Mouse (Mus musculus) ES-E14 (cell line): ENCODE data around the gene Cacng2. TPM values are rescaled to one million over a fixed set of nuclear protein-coding genes. Genes with fewer than 3 reads are reported as not detected.

ENCODE experiments used
- DNase-seq: peaks from one replicate; pipeline ENCODE4 v3.0.0-alpha.2; 2013; ENCODE audit warnings: low read depth, low spot score
- H3K27ac ChIP-seq: 2 replicates; pipeline ENCODE4 v1.5.1; 2012; ENCODE audit warnings: low read depth, mild to moderate bottlenecking, low read length, moderate library complexity, mixed read lengths; ENCODE audit not compliant: poor library complexity, insufficient read depth, severe bottlenecking
- H3K36me3 ChIP-seq: 2 replicates; pipeline ENCODE4 v1.6.1; 2012; ENCODE audit warnings: mild to moderate bottlenecking, low read length, moderate library complexity, mixed read lengths; ENCODE audit not compliant: control insufficient read depth, poor library complexity, insufficient read depth, severe bottlenecking
- H3K4me1 ChIP-seq, 2 experiments: fragments of 150-350 bp in 1 of 2; sonication (generic) in 1 of 2; 2 replicates each; pipeline ENCODE4 v1.6.1; 2012; ENCODE audit warnings: low read length in 2 of 2, mild to moderate bottlenecking in 1 of 2, mixed read lengths in 1 of 2; ENCODE audit not compliant: control insufficient read depth in 2 of 2, insufficient read depth in 2 of 2, poor library complexity in 1 of 2
- H3K4me3 ChIP-seq, 2 experiments: fragments of 150-350 bp in 1 of 2; sonication (generic) in 1 of 2; 2 replicates each; pipeline ENCODE4 v1.5.1; 2012; ENCODE audit warnings: low read length in 2 of 2, low read depth in 1 of 2, mild to moderate bottlenecking in 1 of 2, mixed read lengths in 1 of 2; ENCODE audit not compliant: insufficient read depth in 1 of 2, poor library complexity in 1 of 2, severe bottlenecking in 1 of 2
- H3K9ac ChIP-seq: 2 replicates; pipeline ENCODE4 v1.6.1; 2012; ENCODE audit warnings: low read depth, mild to moderate bottlenecking, low read length, mixed read lengths; ENCODE audit not compliant: poor library complexity, insufficient read depth, severe bottlenecking
- H3K9me3 ChIP-seq: fragments of 150-350 bp; sonication (generic); 2 replicates; pipeline ENCODE4 v1.6.1; 2012; ENCODE audit warnings: low read depth, mild to moderate bottlenecking, low read length; ENCODE audit not compliant: control insufficient read depth, insufficient read depth
- CHD2 ChIP-seq: IDR thresholded peaks from 2 replicates; pipeline ENCODE4 v1.6.1; 2014; ENCODE audit warnings: mild to moderate bottlenecking, low read depth, low read length, inconsistent platforms
- HCFC1 ChIP-seq: IDR thresholded peaks from 2 replicates; pipeline ENCODE4 v1.6.1; 2012; ENCODE audit warnings: low read length, inconsistent platforms, borderline replicate concordance; ENCODE audit not compliant: insufficient read depth
- MAFK ChIP-seq: IDR thresholded peaks from 2 replicates; pipeline ENCODE4 v1.6.1; 2014; ENCODE audit warnings: mild to moderate bottlenecking, low read depth, low read length, inconsistent platforms; ENCODE audit not compliant: insufficient read depth
- ZC3H11A ChIP-seq: IDR thresholded peaks from 2 replicates; pipeline ENCODE4 v1.6.1; 2012; ENCODE audit warnings: low read depth, mild to moderate bottlenecking, inconsistent platforms, low read length, borderline replicate concordance
- ZNF384 ChIP-seq: IDR thresholded peaks from 2 replicates; pipeline ENCODE4 v1.6.1; 2012; ENCODE audit warnings: low read depth, low read length, inconsistent platforms
- in situ Hi-C, 2 experiments: fragments of 600-800 bp; cut with MboI; formaldehyde crosslinking; loops; one replicate each; pipeline ENCODE4 v1.15.1; 2025; ENCODE audit warnings: low sequenced_read_pairs in 2 of 2, inconsistent platforms in 1 of 2; ENCODE audit not compliant: unreplicated experiment in 2 of 2
- total RNA-seq: library from RNA; depleted of rRNA; stranded (reverse); fragments of 300-350 nt; gene quantifications from 2 replicates; pipeline ENCODE4 v1.2.3, GENCODE M21; 2012

Gene Cacng2
- total RNA-seq, 1 experiment = not detected

DNA sequence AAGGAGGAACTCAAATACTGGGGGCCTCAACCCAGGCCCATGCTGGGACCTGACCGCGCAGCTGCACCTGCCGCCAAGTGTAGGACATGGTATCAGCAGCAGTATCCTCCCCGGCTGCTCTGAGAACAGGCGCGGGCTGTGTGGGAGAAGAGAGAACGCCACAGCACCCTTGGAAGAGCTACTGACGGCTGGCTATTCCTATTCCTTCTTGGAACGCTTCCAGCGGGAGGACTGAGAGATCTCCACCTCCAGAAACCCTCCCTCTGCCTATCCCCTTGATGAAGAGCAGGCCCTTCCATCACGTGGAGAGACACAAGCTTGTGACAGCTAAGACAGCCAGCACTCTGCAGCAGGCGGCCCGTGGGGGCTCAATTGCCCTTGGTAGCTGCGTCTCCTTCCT is 57.4 kb downstream of the Cacng2 start:
- H3K4me3 ChIP-seq = no peak overlapping the region
- no peaks in the 10 kb centered on the region for H3K9me3 ChIP-seq
- no peaks in the 10 kb centered on the region for H3K36me3 ChIP-seq
- H3K4me1 ChIP-seq = peaks cover 2 to 7% of the 10 kb centered on the region in 2 experiments; a peak in 2 of 4 replicates
- H3K27ac ChIP-seq = no peak overlapping the region
- no peak for TF ChIP-seq HCFC1
- TF ChIP-seq ZNF384 = no peak
- no peak for TF ChIP-seq MAFK
- TF ChIP-seq CHD2 = no peak
- no peak for TF ChIP-seq ZC3H11A
- no peak for DNase-seq
- H3K9ac ChIP-seq = no peak overlapping the region
- in situ Hi-C loops = no loop called here

- in situ Hi-C loops = no loop called here
- no peaks in the 10 kb centered on the region for H3K9me3 ChIP-seq
- no peaks in the 10 kb centered on the region for H3K36me3 ChIP-seq
- H3K27ac ChIP-seq = no peak overlapping the region
- DNase-seq = no peak
- H3K4me1 ChIP-seq = no peaks in the 10 kb centered on the region
- H3K9ac ChIP-seq = no peak overlapping the region
- TF ChIP-seq HCFC1 (no peak), ZC3H11A (no peak)
- no peak overlapping the region for H3K4me3 ChIP-seq
Observed at GRCm38 (mm10) chr15:78056930-78057329, 62.9 kb downstream of the Cacng2 start.

DNA sequence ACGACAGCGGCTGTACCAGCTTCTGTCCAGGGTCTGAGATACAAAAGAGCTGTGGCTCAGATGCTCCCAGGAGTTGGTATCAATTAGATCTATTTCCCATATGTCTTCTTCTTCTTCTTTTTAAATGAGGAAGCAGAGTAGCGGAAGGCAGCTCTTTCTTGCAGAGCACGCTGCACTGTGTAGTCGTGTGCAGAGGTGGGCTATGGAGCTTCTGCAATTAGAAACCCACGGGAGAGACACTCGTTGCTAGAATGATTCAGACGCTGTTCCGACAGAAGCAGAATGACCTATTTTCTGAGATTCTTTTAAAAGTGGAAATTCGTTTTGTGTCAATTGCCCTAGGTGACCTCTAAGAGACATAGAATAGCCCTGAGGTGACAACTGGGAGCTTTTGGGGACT is 69.1 kb downstream of the Cacng2 start:
- Histone ChIP-seq H3K36me3 (no peaks in the 10 kb centered on the region), H3K9me3 (no peaks in the 10 kb centered on the region), H3K4me3 (no peak overlapping the region), H3K4me1 (0 out of 4 replicates have a peak, but pooled peaks cover 0 to 1% of the 10 kb centered on the region in 2 experiments), H3K27ac (no peak overlapping the region), H3K9ac (no peak overlapping the region)
- DNase-seq = no peak
- TF ChIP-seq MAFK (no peak), HCFC1 (no peak), ZC3H11A (no peak), ZNF384 (no peak), CHD2 (no peak)
- in situ Hi-C loops = no loop called here

DNA sequence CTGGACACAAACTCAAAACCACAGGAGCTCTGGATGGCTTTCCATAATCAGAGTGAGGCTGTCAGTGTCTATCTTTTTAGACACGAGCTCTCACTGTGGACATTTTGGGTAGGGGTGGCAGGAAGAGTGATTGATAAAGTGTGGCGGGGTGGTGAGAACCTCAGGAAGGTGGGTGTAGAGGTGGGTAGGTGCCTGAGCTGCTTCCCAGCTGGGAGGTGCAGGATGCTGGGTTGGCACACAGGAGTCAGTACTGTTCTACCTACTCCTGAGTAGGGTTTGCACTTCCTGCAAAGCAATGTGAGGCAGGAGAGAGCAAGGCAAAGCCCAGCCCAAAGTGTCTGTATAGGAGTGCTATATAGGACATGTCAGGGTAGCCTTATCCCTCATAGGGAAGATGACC is 69.9 kb downstream of the Cacng2 start:
- no peak for TF ChIP-seq HCFC1
- in situ Hi-C loops = no loop called here
- H3K4me1 ChIP-seq = 0 out of 4 replicates have a peak, but pooled peaks cover 0 to 1% of the 10 kb centered on the region in 2 experiments
- no peak overlapping the region for H3K9ac ChIP-seq
- H3K27ac ChIP-seq = no peak overlapping the region
- H3K4me3 ChIP-seq = no peak overlapping the region
- no peaks in the 10 kb centered on the region for H3K36me3 ChIP-seq
- no peak for DNase-seq
- H3K9me3 ChIP-seq = no peaks in the 10 kb centered on the region

GRCm38 (mm10) chr15:78045842-78046241 is 74.0 kb downstream of the Cacng2 start:
- in situ Hi-C loops = no loop called here
- Histone ChIP-seq H3K27ac (no peak overlapping the region), H3K4me1 (peaks cover 0 to 3% of the 10 kb centered on the region in 2 experiments; a peak in 1 of 4 replicates), H3K4me3 (no peak overlapping the region), H3K36me3 (no peaks in the 10 kb centered on the region), H3K9me3 (no peaks in the 10 kb centered on the region), H3K9ac (no peak overlapping the region)
- DNase-seq = no peak
- TF ChIP-seq CHD2 (no peak), MAFK (no peak), ZC3H11A (no peak), ZNF384 (no peak)
